In genomic region chr15:30466950-30467543, GRCm38 (mm10) we compare ENCODE assay signal across 28 mouse cellular contexts.
DNase-seq lines count a peak whose midpoint lies in the region; ATAC-seq and TF ChIP-seq lines count a peak whose summit lies in the region.
"Had no signal": no experiment of that assay in that cellular context is flagged by ENCODE, and none has a peak within 500 bp of the region (broad histone marks: within the 10 kb centered on the region; RNA-seq: fewer than 3 reads in every experiment).

No protein-coding gene starts in this region.

- H3K36me3 ChIP-seq in hindbrain, embryonic 15.5 days: no peaks in the 10 kb centered on the region
- H3K36me3 ChIP-seq in hindbrain, embryonic 10.5 days: no peaks in the 10 kb centered on the region
- no peaks in the 10 kb centered on the region for H3K36me3 ChIP-seq in neural tube, embryonic 13.5 days
- H3K36me3 ChIP-seq in hindbrain, postnatal 0 days (ENCODE audit: insufficient read depth, low read length): no peaks in the 10 kb centered on the region
- no peaks in the 10 kb centered on the region for H3K36me3 ChIP-seq in neural tube, embryonic 15.5 days
- no peaks in the 10 kb centered on the region for H3K36me3 ChIP-seq in heart, embryonic 11.5 days (ENCODE audit: control insufficient read depth, insufficient read depth, low read length)
- H3K36me3 ChIP-seq: heart, embryonic 15.5 days; kidney, embryonic 15.5 days; limb, embryonic 13.5 days; liver, embryonic 12.5 days; stomach, embryonic 15.5 days had no signal

- 50% methylated on average over 13 of the region's 13 CpGs for WGBS in hindbrain, embryonic 15.5 days
- WGBS in hindbrain, embryonic 10.5 days: 88% methylated on average over 13 of the region's 13 CpGs
- 54% methylated on average over 13 of the region's 13 CpGs for WGBS in neural tube, embryonic 13.5 days
- 63% methylated on average over 13 of the region's 13 CpGs for WGBS in hindbrain, postnatal 0 days
- 40% methylated on average over 13 of the region's 13 CpGs for WGBS in neural tube, embryonic 15.5 days
- 82% methylated on average over 13 of the region's 13 CpGs for WGBS in heart, embryonic 11.5 days (ENCODE audit: insufficient replicate concordance)

- H3K9me3 ChIP-seq in hindbrain, embryonic 15.5 days: no peaks in the 10 kb centered on the region
- H3K9me3 ChIP-seq in hindbrain, embryonic 10.5 days: no peaks in the 10 kb centered on the region
- H3K9me3 ChIP-seq in neural tube, embryonic 13.5 days: no peaks in the 10 kb centered on the region
- H3K9me3 ChIP-seq in hindbrain, postnatal 0 days (ENCODE audit: low read length): no peaks in the 10 kb centered on the region
- no peaks in the 10 kb centered on the region for H3K9me3 ChIP-seq in neural tube, embryonic 15.5 days (replicated peaks)
- no peaks in the 10 kb centered on the region for H3K9me3 ChIP-seq in heart, embryonic 11.5 days (replicated peaks; ENCODE audit: control insufficient read depth, low read length)
- H3K9me3 ChIP-seq: heart, embryonic 15.5 days; kidney, embryonic 15.5 days; limb, embryonic 13.5 days; liver, embryonic 12.5 days; stomach, embryonic 15.5 days had no signal

- no peak for DNase-seq in hindbrain, embryonic 10.5 days (ENCODE audit: low spot score)
- DNase-seq in neural tube, embryonic 10.5 days (ENCODE audit: extremely low spot score, low spot score): no peak
- no peak for DNase-seq in hindbrain, postnatal 0 days (ENCODE audit: low spot score)
- DNase-seq: adrenal gland, adult 2 months; adrenal gland, postnatal 36 days; B cell, adult 2 months; cerebellum, adult 2 months; cerebellum, postnatal 14 days; heart, postnatal 36 days; kidney, adult 18-20 months; kidney, postnatal 25 days; liver, postnatal 0 days; right cerebral cortex, postnatal 25 days had no signal

- H3K27ac ChIP-seq in hindbrain, embryonic 15.5 days (replicated peaks): peak overlapping the region; percentile 5
- H3K27ac ChIP-seq in hindbrain, embryonic 10.5 days: no peak overlapping the region
- H3K27ac ChIP-seq in neural tube, embryonic 13.5 days (replicated peaks): peak overlapping the region; percentile 59
- peak overlapping the region; percentile 20; the same call in 1 of the 2 replicates for H3K27ac ChIP-seq in hindbrain, postnatal 0 days
- H3K27ac ChIP-seq in neural tube, embryonic 15.5 days (replicated peaks): peak overlapping the region; percentile 10; the same call in 1 of the 2 replicates
- no peak overlapping the region for H3K27ac ChIP-seq in heart, embryonic 11.5 days (ENCODE audit: low read depth, low read length)
- H3K27ac ChIP-seq: heart, embryonic 15.5 days; kidney, embryonic 15.5 days; limb, embryonic 13.5 days; liver, embryonic 12.5 days; stomach, embryonic 15.5 days had no signal

- H3K27me3 ChIP-seq in hindbrain, embryonic 15.5 days: no peaks in the 10 kb centered on the region
- H3K27me3 ChIP-seq in hindbrain, embryonic 10.5 days (ENCODE audit: insufficient read depth, poor library complexity, severe bottlenecking): no peaks in the 10 kb centered on the region
- H3K27me3 ChIP-seq in neural tube, embryonic 13.5 days: no peaks in the 10 kb centered on the region
- H3K27me3 ChIP-seq in hindbrain, postnatal 0 days (ENCODE audit: insufficient read depth, low read length): no peaks in the 10 kb centered on the region
- H3K27me3 ChIP-seq in neural tube, embryonic 15.5 days (replicated peaks): no peaks in the 10 kb centered on the region
- no peaks in the 10 kb centered on the region for H3K27me3 ChIP-seq in heart, embryonic 11.5 days (ENCODE audit: control insufficient read depth, insufficient read depth, low read length)
- H3K27me3 ChIP-seq: CH12.LX; heart, embryonic 15.5 days; kidney, embryonic 15.5 days; limb, embryonic 13.5 days; liver, embryonic 12.5 days; stomach, embryonic 15.5 days had no signal

- no peak overlapping the region for H3K4me2 ChIP-seq in hindbrain, embryonic 15.5 days
- H3K4me2 ChIP-seq in neural tube, embryonic 13.5 days: peak overlapping the region; percentile 9
- no peak overlapping the region for H3K4me2 ChIP-seq in hindbrain, postnatal 0 days (ENCODE audit: low read depth, low read length)
- 0 out of 2 replicates have a peak overlapping the region, but pooled peaks have one; percentile 3 for H3K4me2 ChIP-seq in neural tube, embryonic 15.5 days
- no peak overlapping the region for H3K4me2 ChIP-seq in heart, embryonic 11.5 days
- H3K4me2 ChIP-seq: heart, embryonic 15.5 days; kidney, embryonic 15.5 days; limb, embryonic 13.5 days; liver, embryonic 12.5 days; stomach, embryonic 15.5 days had no signal

- H3K4me1 ChIP-seq in hindbrain, embryonic 15.5 days (replicated peaks): peaks cover 21% of the 10 kb centered on the region
- H3K4me1 ChIP-seq in hindbrain, embryonic 10.5 days (replicated peaks): peaks cover 17% of the 10 kb centered on the region; the same call in 1 of the 2 replicates
- H3K4me1 ChIP-seq in neural tube, embryonic 13.5 days (replicated peaks): peaks cover 34% of the 10 kb centered on the region
- peaks cover 11% of the 10 kb centered on the region; the same call in 1 of the 2 replicates for H3K4me1 ChIP-seq in hindbrain, postnatal 0 days (ENCODE audit: insufficient read depth, low read length)
- peaks cover 20% of the 10 kb centered on the region for H3K4me1 ChIP-seq in neural tube, embryonic 15.5 days
- H3K4me1 ChIP-seq in heart, embryonic 11.5 days (ENCODE audit: control insufficient read depth, insufficient read depth, low read length): no peaks in the 10 kb centered on the region; the same call in 1 of the 2 replicates
- H3K4me1 ChIP-seq: kidney, embryonic 15.5 days; liver, embryonic 12.5 days; stomach, embryonic 15.5 days had no signal

- ATAC-seq in hindbrain, embryonic 15.5 days (ENCODE audit: low FRiP score, low read depth): peak; percentile 49; the same call in 1 of the 2 replicates
- ATAC-seq in neural tube, embryonic 13.5 days (ENCODE audit: low read depth): peak; percentile 75
- 0 out of 2 replicates have a peak, but pooled peaks have one; percentile 24 for ATAC-seq in hindbrain, postnatal 0 days
- ATAC-seq in neural tube, embryonic 15.5 days (ENCODE audit: low FRiP score): peak; percentile 52
- ATAC-seq in CD4-positive, CD25-positive, alpha-beta regulatory T cell, adult 4 months: no peak
- ATAC-seq in heart, embryonic 11.5 days (replicated peaks; ENCODE audit: insufficient number of reproducible peaks, low FRiP score, low TSS enrichment): no peak
- ATAC-seq: activated CD4-positive, CD25-positive, alpha-beta regulatory T cell, adult 4 months; forebrain, embryonic 16.5 days; liver, embryonic 12.5 days; liver, postnatal 0 days; lung, postnatal 0 days had no signal

- H3K4me3 ChIP-seq in hindbrain, embryonic 15.5 days: no peak overlapping the region
- H3K4me3 ChIP-seq in hindbrain, embryonic 10.5 days: no peak overlapping the region
- no peak overlapping the region for H3K4me3 ChIP-seq in neural tube, embryonic 13.5 days
- H3K4me3 ChIP-seq in hindbrain, postnatal 0 days (ENCODE audit: low read length): no peak overlapping the region
- H3K4me3 ChIP-seq in neural tube, embryonic 15.5 days (replicated peaks): no peak overlapping the region
- H3K4me3 ChIP-seq in heart, embryonic 11.5 days (ENCODE audit: low read depth, low read length): no peak overlapping the region
- H3K4me3 ChIP-seq: erythroblast, embryonic 14.5 days; heart, embryonic 15.5 days; kidney, embryonic 15.5 days; limb, embryonic 13.5 days; liver, embryonic 12.5 days; stomach, embryonic 15.5 days had no signal

- TF ChIP-seq CTCF in hindbrain, postnatal 0 days (IDR thresholded peaks at IDR 0.05; ENCODE audit: low read depth): no peak

- H3K9ac ChIP-seq in hindbrain, embryonic 15.5 days: no peak overlapping the region
- H3K9ac ChIP-seq in neural tube, embryonic 13.5 days: no peak overlapping the region
- no peak overlapping the region for H3K9ac ChIP-seq in hindbrain, postnatal 0 days (replicated peaks; ENCODE audit: low read length)
- H3K9ac ChIP-seq in neural tube, embryonic 15.5 days (replicated peaks): no peak overlapping the region
- no peak overlapping the region for H3K9ac ChIP-seq in heart, embryonic 11.5 days (ENCODE audit: low read depth, low read length)
- H3K9ac ChIP-seq: heart, embryonic 15.5 days; kidney, embryonic 15.5 days; limb, embryonic 13.5 days; liver, embryonic 12.5 days; liver, postnatal 0 days; stomach, embryonic 15.5 days had no signal

Comparison
In these comparisons a context has a peak if more than half of its experiments do, and no peak if none do; other contexts are left out.
1. H3K27ac ChIP-seq: peak in hindbrain, embryonic 15.5 days (single experiment), neural tube, embryonic 13.5 days (single experiment), hindbrain, postnatal 0 days (single experiment) and neural tube, embryonic 15.5 days (single experiment); none in hindbrain, embryonic 10.5 days (single experiment) and heart, embryonic 11.5 days (single experiment).
2. ATAC-seq: peak in hindbrain, embryonic 15.5 days (single experiment), neural tube, embryonic 13.5 days (single experiment), hindbrain, postnatal 0 days (single experiment) and neural tube, embryonic 15.5 days (single experiment); none in CD4-positive, CD25-positive, alpha-beta regulatory T cell, adult 4 months (single experiment) and heart, embryonic 11.5 days (single experiment).
3. H3K4me2 ChIP-seq: peak in neural tube, embryonic 13.5 days (single experiment) and neural tube, embryonic 15.5 days (single experiment); none in hindbrain, embryonic 15.5 days (single experiment), hindbrain, postnatal 0 days (single experiment) and heart, embryonic 11.5 days (single experiment).